Mouse (Mus musculus) liver, embryonic 12.5 days (tissue): Measurements from ENCODE around the gene Dgkz. TPM values are rescaled to one million over a fixed set of nuclear protein-coding genes. Genes with fewer than 3 reads are reported as not detected.

Experiments
- ATAC-seq: fragments of 200-750 bp; cut with Nextera tagmentation; 2 replicates; pipeline ENCODE4 v1.8.0; 2017; ENCODE audit warnings: moderate number of reproducible peaks, mild to moderate bottlenecking, moderate library complexity
- H3K27ac ChIP-seq: fragments of 300-500 bp; sonication (generic); 2 replicates; pipeline ENCODE4 v1.5.1; 2016; ENCODE audit warnings: mild to moderate bottlenecking
- H3K27me3 ChIP-seq: fragments of 300-500 bp; sonication (generic); replicated peaks from 2 replicates; pipeline ENCODE4 v1.6.1; 2016; ENCODE audit warnings: mild to moderate bottlenecking, moderate library complexity
- H3K36me3 ChIP-seq: fragments of 300-500 bp; sonication (generic); 2 replicates; pipeline ENCODE4 v1.6.1; 2016; ENCODE audit warnings: mild to moderate bottlenecking, moderate library complexity
- H3K4me1 ChIP-seq: fragments of 300-500 bp; sonication (generic); 2 replicates; pipeline ENCODE4 v1.6.1; 2016
- H3K4me2 ChIP-seq: fragments of 300-500 bp; sonication (generic); 2 replicates; pipeline ENCODE4 v1.6.1; 2016; ENCODE audit warnings: mild to moderate bottlenecking, moderate library complexity
- H3K4me3 ChIP-seq: fragments of 300-500 bp; sonication (generic); 2 replicates; pipeline ENCODE4 v1.5.1; 2016; ENCODE audit warnings: mild to moderate bottlenecking, moderate library complexity
- H3K9ac ChIP-seq: fragments of 300-500 bp; sonication (generic); 2 replicates; pipeline ENCODE4 v1.6.1; 2016; ENCODE audit warnings: mild to moderate bottlenecking, moderate library complexity
- H3K9me3 ChIP-seq: fragments of 300-500 bp; sonication (generic); replicated peaks from 2 replicates; pipeline ENCODE4 v1.6.1; 2016; ENCODE audit warnings: mild to moderate bottlenecking, moderate library complexity
- WGBS: fragments of 180-500 bp; shearing (Covaris S2); methylation state at CpG from one replicate; pipeline ENCODE4 v1.1.7; 2016; ENCODE audit not compliant: insufficient replicate concordance; 5-methylcytosine and 5-hydroxymethylcytosine counted together
- microRNA-seq: library from miRNA; unstranded; fragments of <30 nt; microRNA quantifications from one replicate; pipeline ENCODE4, GENCODE M21; 2017
- polyA plus RNA-seq: library from polyadenylated mRNA; unstranded; fragments of >200 nt; fragmentation: Nextera tagmentation; extraction: Ambion mirVana; gene quantifications from 2 replicates; pipeline ENCODE4 v1.2.1, GENCODE M21; 2016

Dgkz gene
- polyA plus RNA-seq, 1 experiment from 2014 or later, result 48.8 TPM

DNA sequence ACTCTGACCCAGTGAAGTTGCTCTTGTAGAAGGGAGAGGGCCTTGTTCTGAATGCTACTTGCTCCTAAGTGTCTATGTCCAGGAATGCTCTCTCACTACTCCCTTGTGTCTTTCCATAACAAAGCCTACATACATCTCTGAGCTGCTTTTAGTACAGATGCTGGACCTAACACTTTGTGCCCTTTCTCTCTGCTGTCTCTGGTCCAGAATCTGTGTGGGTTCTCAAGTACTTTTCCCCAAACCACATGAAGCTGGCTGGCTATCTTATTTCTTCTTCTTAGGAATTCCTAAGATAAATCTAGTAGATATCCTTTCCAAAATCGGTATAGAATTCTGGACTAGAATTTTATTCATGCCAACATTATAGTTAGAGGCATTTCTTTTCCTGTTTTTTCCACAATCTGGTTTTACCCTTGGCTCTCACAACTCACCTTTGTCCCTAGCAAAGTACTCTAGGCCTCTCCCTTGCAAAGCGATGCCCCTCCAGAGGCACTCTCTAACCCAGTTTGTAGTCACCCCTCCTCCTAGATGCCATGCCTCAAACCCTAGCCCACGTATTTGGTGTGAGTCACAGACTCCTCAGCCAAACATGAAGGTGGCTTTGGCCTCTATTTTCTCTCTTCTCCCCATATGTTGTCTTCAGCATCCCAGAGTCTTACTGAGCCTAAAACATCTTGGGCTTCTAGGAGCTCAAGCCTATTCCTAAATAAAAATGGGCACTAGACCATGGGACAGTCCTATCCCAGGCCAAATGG lies 72.3 kb downstream of the Dgkz start:
- no peak for ATAC-seq
- H3K4me2 ChIP-seq, result no peak overlapping the region
- WGBS, result 73% methylated on average over 3 of the region's 3 CpGs
- no peak overlapping the region for H3K9ac ChIP-seq
- H3K4me3 ChIP-seq, result no peak overlapping the region
- no peaks in the 10 kb centered on the region for H3K27me3 ChIP-seq
- H3K36me3 ChIP-seq, result peaks cover 54% of the 10 kb centered on the region
- H3K9me3 ChIP-seq, result no peaks in the 10 kb centered on the region
- no peak overlapping the region for H3K27ac ChIP-seq
- H3K4me1 ChIP-seq, result peaks cover 5% of the 10 kb centered on the region; the same call in 1 of the 2 replicates

DNA sequence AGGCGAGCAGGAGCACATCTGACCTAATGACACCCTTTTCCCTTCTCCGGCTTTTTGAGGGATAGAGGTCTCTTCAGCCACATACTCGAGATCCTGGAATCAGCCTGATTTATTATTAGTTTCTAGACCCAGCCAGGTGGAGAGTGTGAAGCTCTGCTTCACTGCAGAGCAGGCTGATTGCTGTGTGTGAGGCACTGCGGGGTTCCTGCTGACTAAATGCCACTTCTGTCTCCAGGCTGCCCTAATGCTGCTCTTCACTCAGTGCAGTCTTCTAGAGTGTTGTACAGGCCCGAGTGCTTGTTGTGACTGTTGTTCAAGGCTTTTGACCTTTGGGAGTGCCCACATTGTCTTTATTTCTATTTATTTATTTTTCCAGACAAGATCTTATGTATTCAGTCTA lies 73.3 kb downstream of the Dgkz start:
- Histone ChIP-seq H3K4me1 (peaks cover 5% of the 10 kb centered on the region; the same call in 1 of the 2 replicates), H3K4me2 (no peak overlapping the region), H3K27me3 (no peaks in the 10 kb centered on the region), H3K9me3 (no peaks in the 10 kb centered on the region), H3K4me3 (no peak overlapping the region), H3K27ac (no peak overlapping the region), H3K36me3 (peaks cover 52% of the 10 kb centered on the region), H3K9ac (no peak overlapping the region)
- WGBS, result 76% methylated on average over 5 of the region's 5 CpGs
- no peak for ATAC-seq

DNA sequence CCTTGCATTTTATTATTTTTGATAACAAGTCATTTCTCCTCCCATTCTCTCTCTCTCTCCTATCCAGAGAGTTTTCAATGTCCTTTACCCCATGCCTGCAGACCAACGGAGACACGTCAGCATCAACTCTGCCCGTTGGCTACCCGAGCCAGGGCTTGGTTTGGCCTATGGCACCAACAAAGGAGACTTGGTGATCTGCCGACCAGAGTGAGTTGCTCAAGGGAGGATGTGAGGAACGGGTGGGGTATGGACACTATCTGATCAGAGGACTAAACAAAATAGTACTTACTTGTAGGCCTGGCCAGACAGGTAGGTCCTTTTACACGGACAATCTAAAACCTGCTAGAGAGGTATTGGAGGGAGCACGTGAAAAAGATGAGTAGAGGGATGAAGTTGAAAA lies 75.2 kb downstream of the Dgkz start:
- Histone ChIP-seq H3K9me3 (no peaks in the 10 kb centered on the region), H3K4me1 (peaks cover 5% of the 10 kb centered on the region; the same call in 1 of the 2 replicates), H3K4me3 (no peak overlapping the region), H3K4me2 (no peak overlapping the region), H3K27me3 (no peaks in the 10 kb centered on the region), H3K36me3 (peaks cover 38% of the 10 kb centered on the region), H3K27ac (no peak overlapping the region), H3K9ac (no peak overlapping the region)
- 81% methylated on average over 8 of the region's 8 CpGs for WGBS
- ATAC-seq, result no peak

DNA sequence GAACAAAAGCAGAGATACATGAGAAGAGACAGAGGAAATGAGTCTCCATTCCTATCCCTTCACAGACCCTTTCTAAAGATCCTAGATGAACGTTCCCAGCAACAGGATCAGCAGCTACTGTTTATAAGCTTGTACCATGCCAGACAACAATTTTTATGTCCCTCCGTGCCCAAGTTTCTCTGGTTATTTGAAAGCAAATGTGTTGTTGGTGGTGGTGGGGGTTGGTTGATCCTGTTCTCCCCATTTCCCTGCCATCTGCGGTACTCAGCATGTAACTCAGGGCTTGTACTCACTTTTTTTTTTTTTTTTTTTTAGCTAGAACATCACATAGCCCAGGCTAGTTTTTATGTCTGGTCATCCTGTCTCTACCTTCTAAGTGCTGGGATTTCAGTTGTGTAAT lies 76.5 kb downstream of the Dgkz start:
- no peak overlapping the region for H3K27ac ChIP-seq
- no peak overlapping the region for H3K9ac ChIP-seq
- H3K27me3 ChIP-seq, result no peaks in the 10 kb centered on the region
- no peak overlapping the region for H3K4me3 ChIP-seq
- peaks cover 31% of the 10 kb centered on the region for H3K36me3 ChIP-seq
- no peak overlapping the region for H3K4me2 ChIP-seq
- WGBS, result 80% methylated on average over 3 of the region's 3 CpGs
- no peaks in the 10 kb centered on the region for H3K4me1 ChIP-seq
- H3K9me3 ChIP-seq, result no peaks in the 10 kb centered on the region
- no peak for ATAC-seq

DNA sequence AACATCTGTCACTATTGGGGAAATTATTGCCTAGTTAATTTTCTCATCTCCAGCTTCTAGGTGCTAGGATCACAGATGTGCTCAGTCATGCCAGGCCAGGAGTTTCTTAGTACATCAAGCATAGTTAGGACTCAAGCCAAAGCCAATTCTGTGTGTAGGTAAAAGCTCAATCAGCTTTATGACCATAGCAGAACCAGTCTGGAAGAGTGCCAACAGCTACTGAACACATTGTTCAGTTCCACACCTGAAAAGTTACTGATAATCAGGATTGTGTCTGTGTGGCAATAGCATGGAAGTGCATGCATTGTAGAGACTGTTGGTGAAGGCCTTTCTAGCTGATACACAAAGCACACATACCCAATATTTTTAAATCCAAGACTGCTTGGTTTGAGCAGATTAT lies 77.7 kb downstream of the Dgkz start:
- Histone ChIP-seq H3K4me1 (no peaks in the 10 kb centered on the region), H3K27ac (no peak overlapping the region), H3K4me2 (no peak overlapping the region), H3K9ac (no peak overlapping the region), H3K9me3 (no peaks in the 10 kb centered on the region), H3K27me3 (no peaks in the 10 kb centered on the region), H3K4me3 (no peak overlapping the region), H3K36me3 (peaks cover 28% of the 10 kb centered on the region)
- ATAC-seq, result no peak

DNA sequence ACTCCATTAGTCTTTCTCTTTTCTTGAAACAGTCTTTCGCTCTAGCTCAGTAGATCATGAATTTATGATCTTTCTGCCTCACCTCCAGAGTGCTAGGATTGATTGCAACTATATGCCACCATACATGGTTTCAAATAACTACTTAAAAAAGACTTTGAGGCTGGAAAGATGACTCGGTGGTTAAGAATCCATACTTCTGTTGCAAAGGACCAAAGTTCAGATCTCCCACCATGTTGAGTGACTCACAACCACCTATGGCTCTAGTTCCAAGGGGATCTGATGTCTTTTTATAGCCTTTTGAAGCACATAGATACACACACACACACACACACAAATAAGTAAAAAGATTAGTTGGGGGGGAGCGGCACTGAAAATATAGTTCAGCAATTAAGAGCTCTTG lies 80.3 kb downstream of the Dgkz start:
- no peak for ATAC-seq
- H3K36me3 ChIP-seq, result peaks cover 16% of the 10 kb centered on the region
- no peaks in the 10 kb centered on the region for H3K4me1 ChIP-seq
- 82% methylated on average over 3 of the region's 3 CpGs for WGBS
- no peak overlapping the region for H3K4me3 ChIP-seq
- H3K27ac ChIP-seq, result no peak overlapping the region
- no peaks in the 10 kb centered on the region for H3K9me3 ChIP-seq
- H3K4me2 ChIP-seq, result no peak overlapping the region
- H3K9ac ChIP-seq, result no peak overlapping the region
- no peaks in the 10 kb centered on the region for H3K27me3 ChIP-seq

DNA sequence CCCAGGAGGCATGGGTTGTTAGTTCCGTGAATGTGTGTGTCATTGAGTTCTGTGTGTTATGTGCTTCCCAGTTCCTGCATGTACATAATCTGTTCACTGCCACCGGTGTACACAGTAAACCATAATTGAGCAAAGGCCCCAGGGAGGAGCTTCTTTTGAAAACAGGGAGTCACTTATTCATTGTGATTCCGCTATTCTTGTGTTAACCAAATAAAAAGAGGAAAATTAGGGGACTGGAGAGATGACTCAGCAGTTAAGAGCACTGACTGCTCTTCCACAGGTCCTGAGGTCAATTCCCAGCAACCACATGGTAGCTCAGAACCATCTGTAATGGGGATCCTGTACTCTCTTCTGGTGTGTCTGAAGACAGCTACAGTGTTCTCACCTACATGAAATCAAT lies 80.9 kb downstream of the Dgkz start:
- no peaks in the 10 kb centered on the region for H3K9me3 ChIP-seq

DNA sequence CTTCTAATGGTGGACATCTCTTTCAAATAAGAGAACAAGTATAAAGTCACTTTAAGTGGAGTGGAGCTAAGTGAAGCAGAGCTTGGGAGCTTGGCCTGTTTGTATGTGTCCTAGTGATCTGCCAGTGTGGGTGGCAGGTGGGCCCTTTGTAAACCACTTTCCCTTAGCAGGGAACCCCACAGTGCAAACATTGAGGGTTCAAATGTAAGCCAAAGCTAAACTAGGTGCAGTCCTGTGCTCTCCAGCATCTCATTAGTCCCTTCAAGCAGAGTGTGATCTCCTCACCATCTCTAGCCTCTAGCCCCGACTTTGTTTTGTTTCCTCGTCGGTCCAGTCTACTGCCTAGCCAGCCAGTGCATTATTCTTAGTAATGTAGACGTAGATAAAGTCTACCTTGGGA lies 91.0 kb downstream of the Dgkz start:
- Histone ChIP-seq H3K9me3 (no peaks in the 10 kb centered on the region), H3K27ac (no peak overlapping the region), H3K9ac (no peak overlapping the region), H3K27me3 (no peaks in the 10 kb centered on the region), H3K4me2 (no peak overlapping the region), H3K4me3 (no peak overlapping the region), H3K36me3 (peaks cover 21% of the 10 kb centered on the region), H3K4me1 (peaks cover 4% of the 10 kb centered on the region; the same call in 1 of the 2 replicates)
- ATAC-seq, result no peak
- 83% methylated on average over 4 of the region's 4 CpGs for WGBS

More for the DNA sequence above, 80.9 kb downstream of the Dgkz start:
- Histone ChIP-seq H3K9ac (no peak overlapping the region), H3K4me2 (no peak overlapping the region), H3K27me3 (no peaks in the 10 kb centered on the region), H3K4me1 (no peaks in the 10 kb centered on the region), H3K27ac (no peak overlapping the region), H3K36me3 (peaks cover 13% of the 10 kb centered on the region), H3K4me3 (no peak overlapping the region)
- no peak for ATAC-seq
- WGBS, result 83% methylated on average over 3 of the region's 3 CpGs

DNA sequence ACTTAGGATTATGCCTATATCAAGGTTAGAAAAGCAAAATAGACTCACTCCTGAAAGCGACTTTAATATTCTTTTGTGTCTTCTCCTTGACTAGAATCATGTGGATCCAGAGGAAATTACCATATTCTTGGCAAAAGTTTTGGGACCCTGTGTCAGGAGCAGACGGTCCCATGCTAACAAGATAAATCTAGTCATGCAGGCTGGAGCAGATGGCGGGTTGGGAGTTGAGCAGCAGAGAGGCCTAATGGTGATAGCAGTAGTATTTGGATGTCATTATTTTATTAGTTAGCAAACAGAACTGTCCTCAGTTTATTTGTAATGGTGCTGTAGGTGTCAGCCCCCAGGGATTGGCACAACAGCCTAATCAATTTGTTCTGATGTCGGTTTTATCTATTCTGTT lies 91.7 kb downstream of the Dgkz start:
- Histone ChIP-seq H3K4me1 (peaks cover 9% of the 10 kb centered on the region), H3K27ac (no peak overlapping the region), H3K27me3 (no peaks in the 10 kb centered on the region), H3K9ac (no peak overlapping the region), H3K36me3 (peaks cover 21% of the 10 kb centered on the region), H3K9me3 (no peaks in the 10 kb centered on the region), H3K4me3 (no peak overlapping the region), H3K4me2 (no peak overlapping the region)
- ATAC-seq, result no peak
- WGBS, result 74% methylated on average over 4 of the region's 4 CpGs

Small RNAs within 50 kb of the gene (microRNA-seq; reads per million reads assigned to microRNA genes)
- not detected for gene Mir6999

Other genes with a start within 250 kb of the Dgkz start
- gene Ambra1, start 245.7 kb downstream of the Dgkz start, polyA plus RNA-seq, result 8.7 and 9.0 TPM in 2 replicates
- 0.17 TPM in 1 of 2 replicates, not detected in the other for gene Chrm4, start 48.6 kb downstream of the Dgkz start, polyA plus RNA-seq
- 137 and 140 TPM in 2 replicates for gene Mdk, start 43.6 kb downstream of the Dgkz start, polyA plus RNA-seq
- 2.3 and 2.5 TPM in 2 replicates for gene Gm9821, start 30.2 kb downstream of the Dgkz start, polyA plus RNA-seq
- 1.9 and 2.3 TPM in 2 replicates for gene Creb3l1, start 48.6 kb upstream of the Dgkz start, polyA plus RNA-seq
- 5.6 and 5.9 TPM in 2 replicates for gene Phf21a, start 117.3 kb upstream of the Dgkz start, polyA plus RNA-seq